Mouse (Mus musculus) neural tube, embryonic 12.5 days (tissue): ENCODE measurements around the gene Sgsm2. TPM values are rescaled to one million over a fixed set of nuclear protein-coding genes. Genes with fewer than 3 reads are reported as not detected.
A peak's percentile ranks its signal among the peaks of the same experiment; 100 is the strongest.

Experiments
- ATAC-seq: fragments of 200-750 bp; cut with Nextera tagmentation; 2 replicates; pipeline ENCODE4 v1.8.0; 2017; ENCODE audit warnings: low read depth, mild to moderate bottlenecking, moderate TSS enrichment, moderate library complexity; ENCODE audit not compliant: low FRiP score
- H3K27ac ChIP-seq: fragments of 300-500 bp; sonication (generic); 2 replicates; pipeline ENCODE4 v1.5.1; 2016
- H3K27me3 ChIP-seq: fragments of 300-500 bp; sonication (generic); replicated peaks from 2 replicates; pipeline ENCODE4 v1.6.1; 2016; ENCODE audit warnings: mild to moderate bottlenecking
- H3K36me3 ChIP-seq: fragments of 300-500 bp; sonication (generic); 2 replicates; pipeline ENCODE4 v1.6.1; 2016; ENCODE audit warnings: mild to moderate bottlenecking
- H3K4me1 ChIP-seq: fragments of 300-500 bp; sonication (generic); 2 replicates; pipeline ENCODE4 v1.6.1; 2016
- H3K4me2 ChIP-seq: fragments of 300-500 bp; sonication (generic); replicated peaks from 2 replicates; pipeline ENCODE4 v1.6.1; 2016; ENCODE audit warnings: mild to moderate bottlenecking
- H3K4me3 ChIP-seq: fragments of 300-500 bp; sonication (generic); 2 replicates; pipeline ENCODE4 v1.5.1; 2016
- H3K9ac ChIP-seq: fragments of 300-500 bp; sonication (generic); 2 replicates; pipeline ENCODE4 v1.6.1; 2016; ENCODE audit warnings: mild to moderate bottlenecking
- H3K9me3 ChIP-seq: fragments of 300-500 bp; sonication (generic); 2 replicates; pipeline ENCODE4 v1.6.1; 2016; ENCODE audit warnings: mild to moderate bottlenecking
- WGBS: fragments of 180-500 bp; shearing (Covaris S2); methylation state at CpG from one replicate; pipeline ENCODE4 v1.1.7; 2016; 5-methylcytosine and 5-hydroxymethylcytosine counted together
- polyA plus RNA-seq: library from polyadenylated mRNA; unstranded; fragments of >200 nt; fragmentation: Nextera tagmentation; extraction: Ambion mirVana; gene quantifications from 2 replicates; pipeline ENCODE4 v1.2.1, GENCODE M21; 2016

The Sgsm2 gene
- polyA plus RNA-seq, 1 experiment from 2014 or later = 16.8 TPM

DNA sequence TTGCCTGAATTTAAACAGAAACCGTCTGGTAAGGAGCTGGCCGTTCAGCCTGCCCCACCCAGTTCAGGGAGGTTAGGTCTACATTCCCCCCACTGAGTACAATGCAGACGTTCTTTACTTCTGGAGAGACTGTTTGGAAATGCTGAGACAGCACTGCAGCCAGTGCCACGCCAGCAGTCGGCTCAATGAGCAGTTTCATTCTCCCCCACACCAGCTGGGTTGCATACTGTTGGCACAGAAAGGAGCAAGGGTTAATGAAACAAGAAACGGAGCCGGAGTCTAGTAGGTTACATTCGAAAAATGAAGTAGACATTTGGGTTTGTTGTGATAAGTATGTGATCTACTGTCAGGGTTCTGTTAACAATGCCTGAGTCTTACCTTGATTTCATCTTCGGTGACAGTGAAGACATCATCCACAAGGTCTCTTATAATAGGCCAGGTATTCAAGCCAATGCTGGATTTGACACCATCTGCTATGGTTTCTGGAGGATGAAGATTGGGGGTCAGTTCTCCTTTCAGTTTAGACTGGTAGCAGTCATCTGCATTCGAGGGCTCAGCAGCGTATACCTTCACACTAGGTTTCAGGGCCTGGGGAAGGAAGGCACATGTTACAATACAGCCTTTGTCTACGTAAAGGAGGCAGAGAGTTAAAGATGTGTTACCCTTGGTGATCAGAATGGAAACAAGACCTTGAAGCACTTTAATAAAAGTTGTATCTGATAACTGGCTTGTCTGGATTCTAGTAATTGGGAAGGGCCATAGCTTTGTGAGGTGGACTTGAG is 11.9 kb upstream of the Sgsm2 start:
- Histone ChIP-seq H3K4me1 (no peaks in the 10 kb centered on the region), H3K9ac (no peak overlapping the region), H3K36me3 (peaks cover 61% of the 10 kb centered on the region), H3K4me3 (no peak overlapping the region), H3K27me3 (no peaks in the 10 kb centered on the region), H3K27ac (no peak overlapping the region), H3K4me2 (no peak overlapping the region), H3K9me3 (no peaks in the 10 kb centered on the region)
- WGBS = 89% methylated on average over 12 of the region's 12 CpGs
- no peak for ATAC-seq

DNA sequence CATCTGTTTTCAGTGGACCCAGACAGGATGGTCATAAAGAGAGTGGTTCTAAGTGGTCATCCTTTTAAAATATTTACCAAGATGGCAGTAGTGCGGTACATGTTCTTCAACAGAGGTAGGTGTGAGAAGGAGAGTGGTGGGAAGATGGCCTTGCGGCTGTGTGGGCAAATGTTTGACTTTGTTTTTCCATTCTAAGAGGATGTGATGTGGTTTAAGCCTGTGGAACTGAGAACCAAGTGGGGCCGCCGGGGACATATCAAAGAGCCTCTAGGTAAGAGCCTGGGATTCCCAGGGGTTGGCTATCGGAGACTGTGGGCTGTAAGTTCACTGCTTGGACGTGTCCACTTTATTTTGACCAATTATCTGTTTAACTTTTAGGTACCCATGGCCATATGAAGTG is 11.0 kb upstream of the Sgsm2 start:
- no peaks in the 10 kb centered on the region for H3K27me3 ChIP-seq
- H3K27ac ChIP-seq = no peak overlapping the region
- H3K4me3 ChIP-seq = no peak overlapping the region
- H3K36me3 ChIP-seq = peaks cover 67% of the 10 kb centered on the region
- H3K9me3 ChIP-seq = no peaks in the 10 kb centered on the region
- H3K4me1 ChIP-seq = no peaks in the 10 kb centered on the region
- H3K4me2 ChIP-seq = no peak overlapping the region
- 97% methylated on average over 6 of the region's 6 CpGs for WGBS
- H3K9ac ChIP-seq = no peak overlapping the region
- no peak for ATAC-seq

DNA sequence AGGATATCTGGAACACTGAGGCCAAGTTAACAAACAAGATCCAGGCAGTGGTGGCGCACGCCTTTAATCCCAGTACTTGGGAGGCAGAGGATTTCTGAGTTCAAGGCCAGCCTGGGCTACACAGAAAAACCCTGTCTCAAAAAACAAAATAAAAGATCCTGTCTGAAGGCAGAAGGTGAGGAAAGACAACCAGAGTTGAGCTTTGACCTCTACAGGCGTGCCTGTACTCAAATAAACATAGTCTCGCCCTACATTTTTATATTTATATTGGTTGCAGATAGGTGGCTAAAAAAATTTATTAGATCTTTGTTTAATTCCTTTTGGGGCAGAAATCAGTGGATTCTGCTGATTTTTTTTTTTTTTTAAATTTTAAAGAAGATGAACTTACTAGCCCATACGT is 5.6 kb upstream of the Sgsm2 start:
- H3K4me1 ChIP-seq = peaks cover 7% of the 10 kb centered on the region; the same call in 1 of the 2 replicates
- no peak for ATAC-seq
- peaks cover 74% of the 10 kb centered on the region for H3K36me3 ChIP-seq
- H3K9ac ChIP-seq = no peak overlapping the region
- no peaks in the 10 kb centered on the region for H3K27me3 ChIP-seq
- H3K27ac ChIP-seq = no peak overlapping the region
- H3K4me3 ChIP-seq = no peak overlapping the region
- no peak overlapping the region for H3K4me2 ChIP-seq
- 94% methylated on average over 5 of the region's 5 CpGs for WGBS
- no peaks in the 10 kb centered on the region for H3K9me3 ChIP-seq

DNA sequence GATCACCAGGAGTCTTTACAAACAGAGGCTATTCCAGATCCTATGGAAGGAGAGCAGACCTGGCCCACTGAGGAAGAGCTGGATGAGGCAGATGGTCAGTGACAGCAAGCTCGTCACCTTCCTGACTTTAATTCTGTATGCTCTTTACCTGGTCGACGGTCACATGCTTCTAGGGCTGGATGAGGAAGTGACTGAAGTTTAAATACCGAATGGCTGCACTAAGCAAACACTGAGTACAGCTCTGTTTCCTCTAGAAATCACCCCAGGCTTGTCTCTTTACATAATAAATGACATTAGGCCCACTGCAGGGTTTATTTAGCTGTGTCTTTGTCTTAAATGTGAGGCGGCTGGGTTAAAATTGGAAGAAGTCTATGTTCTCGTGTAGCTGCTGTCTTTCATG is 4.7 kb upstream of the Sgsm2 start:
- no peak overlapping the region for H3K4me2 ChIP-seq
- no peaks in the 10 kb centered on the region for H3K27me3 ChIP-seq
- peaks cover 65% of the 10 kb centered on the region for H3K36me3 ChIP-seq
- no peaks in the 10 kb centered on the region for H3K9me3 ChIP-seq
- ATAC-seq = no peak
- H3K4me3 ChIP-seq = no peak overlapping the region
- WGBS = 87% methylated on average over 6 of the region's 6 CpGs
- no peak overlapping the region for H3K9ac ChIP-seq
- peaks cover 8% of the 10 kb centered on the region; the same call in 1 of the 2 replicates for H3K4me1 ChIP-seq
- no peak overlapping the region for H3K27ac ChIP-seq

DNA sequence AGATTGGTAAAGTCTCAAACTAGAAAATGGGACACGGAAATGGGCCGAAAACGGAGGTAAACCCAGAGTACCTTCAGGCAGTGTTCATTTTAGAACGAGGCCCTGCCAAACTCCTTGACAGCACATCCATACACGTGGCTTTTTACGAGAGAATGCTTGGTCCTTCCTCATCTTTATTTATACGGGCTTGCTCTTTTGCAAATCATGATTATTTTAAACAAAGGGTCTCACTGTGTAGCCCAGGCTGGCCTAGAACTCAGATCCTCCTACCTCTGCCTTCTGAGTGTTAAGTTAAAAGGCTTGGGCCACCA is 1.6 kb upstream of the Sgsm2 start:
- Histone ChIP-seq H3K27ac (no peak overlapping the region), H3K9me3 (no peaks in the 10 kb centered on the region)
- under 1% methylated on average over 7 of the region's 7 CpGs for WGBS

DNA sequence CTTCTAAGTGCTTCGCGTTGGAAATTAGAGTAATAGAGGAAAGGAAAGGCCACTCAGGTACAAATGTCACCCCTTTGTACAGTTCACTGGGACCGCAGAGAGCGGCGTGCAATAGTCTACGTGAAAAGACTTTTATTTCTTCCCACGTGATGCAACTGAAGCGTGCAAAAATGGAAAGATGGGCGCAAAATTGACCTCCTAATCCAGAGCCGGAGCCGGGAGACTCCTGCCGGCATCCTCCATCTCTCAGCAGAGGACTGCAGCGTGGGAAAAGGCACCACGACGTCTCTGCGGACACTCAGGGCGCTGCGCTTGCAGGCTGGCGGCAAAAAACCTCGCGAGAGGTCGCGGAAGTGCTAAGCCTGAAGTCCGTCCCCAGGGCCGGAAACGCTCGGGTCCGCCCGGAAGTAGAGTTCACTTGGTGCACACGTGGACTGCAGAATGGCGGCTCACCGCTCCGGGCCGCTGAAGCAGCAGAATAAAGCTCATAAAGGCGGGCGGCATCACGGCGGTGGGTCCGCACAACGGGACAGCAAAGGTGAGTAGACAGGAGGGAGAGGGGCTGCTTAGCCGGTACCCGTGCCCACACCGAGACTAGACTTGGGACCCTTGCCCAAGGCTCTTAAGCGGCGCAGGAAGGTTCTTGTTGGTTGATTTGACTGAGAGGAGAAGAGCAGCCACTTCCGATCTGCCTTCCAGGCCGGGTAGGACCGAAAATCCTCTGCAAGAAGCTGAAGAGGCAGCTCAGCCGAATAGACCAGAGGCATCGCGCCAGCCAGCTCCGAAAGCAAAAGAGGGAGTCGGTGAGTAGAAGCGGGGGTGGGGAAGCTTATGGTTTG is 1.0 kb upstream of the Sgsm2 start, which contains the start of gene Tsr1:
Tsr1 (plus strand) TSS at position 394 of the 839 bp plus-strand sequence.
- Histone ChIP-seq H3K27me3 (no peaks in the 10 kb centered on the region), H3K9me3 (no peaks in the 10 kb centered on the region), H3K36me3 (peaks cover 32% of the 10 kb centered on the region), H3K4me3 (peak within 1 kb of the TSS; percentile 87), H3K27ac (peak within 1 kb of the TSS; percentile 86), H3K9ac (peak within 1 kb of the TSS; percentile 80), H3K4me1 (peaks cover 16% of the 10 kb centered on the region; the same call in 1 of the 2 replicates), H3K4me2 (peak within 1 kb of the TSS; percentile 98)
- peak; percentile 79 for ATAC-seq
- WGBS = under 1% methylated on average over 54 of the region's 54 CpGs

More for the DNA sequence above, 1.6 kb upstream of the Sgsm2 start:
- peak overlapping the region; percentile 98 for H3K4me2 ChIP-seq
- H3K4me3 ChIP-seq = peak overlapping the region; percentile 87
- no peak for ATAC-seq
- H3K27me3 ChIP-seq = no peaks in the 10 kb centered on the region
- peak overlapping the region; percentile 80 for H3K9ac ChIP-seq
- peaks cover 35% of the 10 kb centered on the region for H3K36me3 ChIP-seq
- H3K4me1 ChIP-seq = peaks cover 16% of the 10 kb centered on the region; the same call in 1 of the 2 replicates

DNA sequence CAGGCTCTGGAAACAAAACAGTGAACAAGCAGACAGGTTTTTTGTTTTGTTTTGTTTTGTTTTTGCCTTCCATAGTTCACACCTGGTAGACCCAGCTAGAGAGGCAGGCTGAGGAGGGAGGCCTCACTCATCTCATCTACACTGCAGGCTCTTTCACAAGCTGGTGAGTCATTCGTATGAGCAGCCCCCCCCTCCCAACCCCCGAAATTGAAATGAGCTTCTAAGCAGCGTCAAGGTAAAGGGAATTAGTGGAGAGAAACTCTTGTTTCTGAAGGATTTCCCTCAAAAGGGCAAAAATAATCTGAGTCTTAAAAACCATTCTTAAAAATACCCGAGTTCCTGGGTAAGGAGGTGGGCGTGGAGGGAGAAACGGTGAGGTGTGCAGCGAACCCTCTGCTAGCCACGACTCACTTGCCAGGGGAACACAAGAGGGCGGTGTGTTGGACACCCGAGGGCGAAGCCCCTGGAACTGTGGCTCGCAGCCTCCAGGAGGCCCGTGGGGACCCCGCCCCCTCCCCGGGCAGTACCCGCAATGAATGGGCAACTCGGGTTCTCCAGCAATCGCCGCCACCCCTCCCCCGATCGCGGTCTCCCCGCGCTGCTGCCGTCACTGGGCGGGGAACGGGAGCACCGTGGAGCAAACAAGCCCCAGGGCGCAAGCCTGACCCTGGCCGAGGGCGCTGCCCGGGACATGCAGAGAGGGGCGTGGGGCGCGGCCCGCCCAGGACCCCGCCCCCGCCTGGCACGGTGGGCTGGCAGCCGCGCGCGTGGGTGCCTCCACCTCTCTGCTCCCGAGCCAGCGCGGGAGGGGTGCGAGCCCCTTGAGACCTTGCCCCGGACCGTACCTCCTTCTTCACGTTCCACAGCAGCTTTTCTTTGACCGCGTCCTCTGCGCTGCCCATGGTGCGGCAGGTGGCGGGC is 620 bp downstream of the Sgsm2 start:
- Histone ChIP-seq H3K4me2 (peak overlapping the region; percentile 98), H3K9ac (peak overlapping the region; percentile 80), H3K9me3 (no peaks in the 10 kb centered on the region), H3K4me1 (peaks cover 16% of the 10 kb centered on the region; the same call in 1 of the 2 replicates), H3K27me3 (no peaks in the 10 kb centered on the region), H3K36me3 (peaks cover 17% of the 10 kb centered on the region), H3K4me3 (peak overlapping the region; percentile 87), H3K27ac (peak overlapping the region; percentile 86)
- peak; percentile 65 for ATAC-seq
- WGBS = 1% methylated on average over 55 of the region's 55 CpGs

DNA sequence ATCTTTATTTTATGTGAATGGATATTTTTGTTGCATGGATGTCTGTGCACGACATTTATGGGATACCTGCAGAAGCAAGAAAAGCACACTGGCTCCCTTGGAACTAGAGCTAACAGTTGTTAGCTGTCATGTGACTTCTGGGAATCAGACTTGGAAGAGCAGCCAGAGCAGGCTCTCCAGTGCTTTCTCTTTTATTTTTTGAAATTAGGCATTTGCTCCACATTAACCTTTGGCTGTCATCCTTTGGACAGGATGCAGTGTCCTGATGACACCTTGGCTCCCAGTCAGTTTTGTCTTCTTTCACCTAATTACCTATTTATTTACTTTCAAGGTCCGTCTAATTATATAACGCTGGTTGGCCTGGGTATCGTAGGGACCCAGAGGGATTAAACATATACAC is 2.2 kb downstream of the Sgsm2 start:
- H3K4me2 ChIP-seq = no peak overlapping the region
- H3K36me3 ChIP-seq = peaks cover under 1% of the 10 kb centered on the region; the same call in 1 of the 2 replicates
- no peaks in the 10 kb centered on the region for H3K27me3 ChIP-seq
- H3K4me3 ChIP-seq = no peak overlapping the region
- no peak for ATAC-seq
- H3K9me3 ChIP-seq = no peaks in the 10 kb centered on the region
- no peak overlapping the region for H3K27ac ChIP-seq
- no peak overlapping the region for H3K9ac ChIP-seq
- peaks cover 16% of the 10 kb centered on the region; the same call in 1 of the 2 replicates for H3K4me1 ChIP-seq
- WGBS = 88% methylated on average over 4 of the region's 4 CpGs

DNA sequence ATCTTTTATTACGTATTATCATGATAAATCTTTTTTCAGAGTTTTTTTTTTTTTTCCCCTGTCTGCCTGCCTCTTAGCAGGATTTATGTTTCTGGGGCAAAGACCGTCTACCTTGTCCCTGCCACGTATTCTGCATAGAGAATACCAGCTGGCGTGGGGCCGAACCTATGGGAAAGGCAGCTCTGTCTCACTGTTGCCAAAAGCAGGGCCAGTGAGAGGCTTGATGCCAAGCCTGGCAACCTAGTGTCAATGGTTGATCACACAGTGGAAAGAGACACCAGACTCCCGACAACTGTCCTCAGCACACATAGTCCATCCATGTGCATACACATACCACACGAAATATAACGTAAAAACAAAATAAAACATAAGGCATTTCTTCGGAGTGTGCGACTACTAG is 13.8 kb downstream of the Sgsm2 start:
- 92% methylated on average over 10 of the region's 10 CpGs for WGBS
- ATAC-seq = no peak
- H3K4me2 ChIP-seq = no peak overlapping the region

DNA sequence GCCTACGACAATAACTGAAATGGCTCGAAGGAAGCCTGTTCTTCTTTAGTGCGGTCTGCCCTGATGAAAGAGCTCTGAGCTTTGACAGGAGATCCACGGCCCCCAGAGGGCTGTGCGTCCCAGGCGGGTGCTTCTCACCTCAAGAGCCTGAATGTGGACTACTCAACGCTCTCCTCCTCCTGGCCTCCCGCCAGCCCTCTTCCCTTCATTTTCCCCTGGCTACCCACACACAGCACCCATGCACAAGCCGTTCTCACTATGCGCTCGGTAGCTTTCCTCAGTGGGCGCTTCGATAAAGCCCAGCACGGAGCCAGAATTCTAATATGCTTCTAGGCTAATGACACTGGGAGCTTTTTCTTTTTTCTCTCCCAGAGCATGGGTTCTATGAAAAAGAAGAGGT is 14.9 kb downstream of the Sgsm2 start:
- Histone ChIP-seq H3K27ac (no peak overlapping the region), H3K4me2 (no peak overlapping the region), H3K27me3 (no peaks in the 10 kb centered on the region), H3K9ac (no peak overlapping the region), H3K36me3 (peaks cover 11% of the 10 kb centered on the region; the same call in 1 of the 2 replicates), H3K4me3 (no peak overlapping the region), H3K9me3 (no peaks in the 10 kb centered on the region), H3K4me1 (peaks cover 4% of the 10 kb centered on the region)
- ATAC-seq = no peak
- 76% methylated on average over 14 of the region's 14 CpGs for WGBS

More for the DNA sequence above, 13.8 kb downstream of the Sgsm2 start:
- no peaks in the 10 kb centered on the region for H3K9me3 ChIP-seq
- no peak overlapping the region for H3K4me3 ChIP-seq
- no peak overlapping the region for H3K9ac ChIP-seq
- H3K36me3 ChIP-seq = peaks cover 11% of the 10 kb centered on the region; the same call in 1 of the 2 replicates
- H3K27ac ChIP-seq = no peak overlapping the region
- H3K4me1 ChIP-seq = no peaks in the 10 kb centered on the region
- H3K27me3 ChIP-seq = no peaks in the 10 kb centered on the region

DNA sequence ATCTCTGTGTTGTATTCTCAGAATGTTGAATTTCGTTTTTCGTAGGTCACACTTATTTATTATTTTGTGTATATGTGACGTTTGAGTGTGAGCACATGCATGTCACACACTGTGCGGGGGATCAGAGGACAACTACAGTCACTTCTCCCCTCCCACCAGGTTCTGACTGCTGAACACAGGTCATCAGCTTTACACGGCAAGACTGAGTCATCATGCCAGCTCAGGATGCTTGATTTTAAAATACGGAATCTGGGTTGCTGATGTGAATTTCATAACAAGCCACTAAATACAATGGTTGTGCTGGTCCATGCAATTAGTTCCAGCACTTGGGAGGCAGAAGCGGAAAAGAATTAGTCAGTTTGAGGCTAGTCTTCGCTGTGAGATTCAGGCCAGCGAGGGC is 15.9 kb downstream of the Sgsm2 start:
- ATAC-seq = no peak
- Histone ChIP-seq H3K4me3 (no peak overlapping the region), H3K9ac (no peak overlapping the region), H3K4me1 (peaks cover 13% of the 10 kb centered on the region), H3K9me3 (no peaks in the 10 kb centered on the region), H3K36me3 (peaks cover 11% of the 10 kb centered on the region; the same call in 1 of the 2 replicates), H3K27ac (no peak overlapping the region), H3K4me2 (no peak overlapping the region), H3K27me3 (no peaks in the 10 kb centered on the region)
- 91% methylated on average over 9 of the region's 9 CpGs for WGBS
